Mouse (Mus musculus) frontal cortex, adult (tissue): Measurements from ENCODE around the gene Gm10142.
"Not testable (repeated sequence)": the region's sequence is repeated elsewhere in the genome, so short reads cannot be mapped to it uniquely, and the experiment has no call there.

Experiments
- ATAC-seq: cut with Nextera tagmentation; 2 replicates; pipeline ENCODE4 v1.9.2; 2017; ENCODE audit warnings: mild to moderate bottlenecking, moderate library complexity, mixed read lengths; ENCODE audit not compliant: low TSS enrichment

Gm10142 gene

GRCm38 (mm10) chr10:77738929-77739328 is 23.3 kb downstream of the Gm10142 start:
- no peak for ATAC-seq

GRCm38 (mm10) chr10:77741924-77742688 is 26.5 kb downstream of the Gm10142 start, which contains the start of gene Gm18596:
Gm18596 (minus strand) TSS chr10:77742638.
- ATAC-seq = not testable (repeated sequence)

GRCm38 (mm10) chr10:77750686-77751085 is 35.1 kb downstream of the Gm10142 start:
- ATAC-seq = not testable (repeated sequence)

GRCm38 (mm10) chr10:77751254-77751653 is 35.6 kb downstream of the Gm10142 start, which contains the start of gene Gm9736:
Gm9736 (minus strand) TSS chr10:77751354.
- not testable (repeated sequence) for ATAC-seq

- ATAC-seq = not testable (repeated sequence)
These were observed 36.7 kb downstream of the Gm10142 start for GRCm38 (mm10) chr10:77752312-77752711.

- no peak for ATAC-seq
These were observed 37.8 kb downstream of the Gm10142 start for GRCm38 (mm10) chr10:77753448-77753847.

GRCm38 (mm10) chr10:77759582-77759981 is 44.0 kb downstream of the Gm10142 start, which contains the start of gene Gm3233:
Gm3233 (minus strand) TSS chr10:77759682.
- ATAC-seq = not testable (repeated sequence)
